Mouse (Mus musculus) skeletal muscle tissue, adult 2 months (tissue): ENCODE data around the gene Psma6.

ENCODE experiments used
- DNase-seq: peaks from one replicate; pipeline ENCODE4 v3.0.0-alpha.2; 2012; ENCODE audit warnings: low read depth, low spot score

Psma6 gene

DNA sequence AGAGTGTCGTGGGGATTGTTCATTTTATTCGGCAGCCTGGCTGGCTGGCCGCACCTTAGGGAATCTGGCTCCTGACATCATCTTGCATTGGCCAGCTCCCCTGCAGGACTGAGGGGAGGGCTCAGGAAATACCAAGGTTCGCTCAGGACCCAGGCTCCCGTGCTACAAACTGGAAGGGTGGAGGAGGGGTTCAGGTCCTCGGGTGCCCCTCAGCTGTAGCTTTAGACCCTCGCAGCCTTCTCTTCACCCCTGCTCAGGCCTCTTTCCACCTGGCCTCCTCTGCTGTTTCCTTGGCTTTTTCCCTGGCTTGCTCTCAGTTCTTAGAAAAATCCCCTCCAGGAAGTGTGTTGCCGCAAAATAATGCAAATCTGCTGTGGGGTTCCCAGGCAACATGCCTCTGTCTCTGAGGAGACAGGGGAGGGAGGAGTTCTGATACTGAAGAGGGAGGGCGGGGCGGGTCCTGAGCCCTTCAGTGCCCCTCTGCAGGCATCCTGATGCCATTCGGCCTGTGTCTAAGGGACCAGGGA lies 54.7 kb downstream of the Psma6 start:
- no peak for DNase-seq

DNA sequence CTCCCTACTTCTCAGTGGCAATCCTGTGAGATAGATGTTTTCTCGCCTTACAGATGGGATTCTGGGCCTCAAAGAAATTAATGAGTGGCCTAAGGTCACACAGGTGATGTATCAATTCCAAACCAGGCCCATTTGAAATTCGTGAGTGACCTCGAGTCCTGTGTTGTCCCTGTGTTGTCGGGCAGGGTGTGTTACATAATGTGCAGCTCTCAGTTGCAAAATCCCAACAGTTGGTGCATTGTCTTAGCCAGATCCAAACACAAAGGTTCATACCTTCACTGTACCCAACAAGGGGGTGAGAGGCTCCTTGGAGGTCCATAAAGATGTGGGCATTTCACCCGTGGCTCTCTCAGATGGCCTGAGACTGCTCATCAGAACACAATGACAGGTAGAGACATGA lies 56.4 kb downstream of the Psma6 start:
- DNase-seq, result no peak

DNA sequence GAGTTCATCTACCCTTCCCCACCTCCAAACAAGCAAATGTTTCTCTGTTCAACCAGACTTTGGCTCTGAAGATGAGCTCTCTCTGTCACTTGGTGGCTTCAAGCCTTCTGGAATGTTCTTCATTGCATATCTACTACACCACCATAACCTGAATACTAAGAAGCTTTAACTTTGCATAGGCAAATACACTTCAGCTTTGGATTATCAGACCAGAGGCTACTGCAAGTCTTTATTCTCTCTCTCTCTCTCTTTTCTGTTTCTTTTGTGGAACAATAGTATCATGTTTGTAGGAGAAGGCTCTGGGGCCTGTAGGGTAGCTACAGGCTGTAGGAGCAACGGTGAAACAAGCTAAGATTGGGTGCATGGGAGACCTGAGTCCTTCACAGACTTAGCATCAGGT lies 58.2 kb downstream of the Psma6 start:
- no peak for DNase-seq

DNA sequence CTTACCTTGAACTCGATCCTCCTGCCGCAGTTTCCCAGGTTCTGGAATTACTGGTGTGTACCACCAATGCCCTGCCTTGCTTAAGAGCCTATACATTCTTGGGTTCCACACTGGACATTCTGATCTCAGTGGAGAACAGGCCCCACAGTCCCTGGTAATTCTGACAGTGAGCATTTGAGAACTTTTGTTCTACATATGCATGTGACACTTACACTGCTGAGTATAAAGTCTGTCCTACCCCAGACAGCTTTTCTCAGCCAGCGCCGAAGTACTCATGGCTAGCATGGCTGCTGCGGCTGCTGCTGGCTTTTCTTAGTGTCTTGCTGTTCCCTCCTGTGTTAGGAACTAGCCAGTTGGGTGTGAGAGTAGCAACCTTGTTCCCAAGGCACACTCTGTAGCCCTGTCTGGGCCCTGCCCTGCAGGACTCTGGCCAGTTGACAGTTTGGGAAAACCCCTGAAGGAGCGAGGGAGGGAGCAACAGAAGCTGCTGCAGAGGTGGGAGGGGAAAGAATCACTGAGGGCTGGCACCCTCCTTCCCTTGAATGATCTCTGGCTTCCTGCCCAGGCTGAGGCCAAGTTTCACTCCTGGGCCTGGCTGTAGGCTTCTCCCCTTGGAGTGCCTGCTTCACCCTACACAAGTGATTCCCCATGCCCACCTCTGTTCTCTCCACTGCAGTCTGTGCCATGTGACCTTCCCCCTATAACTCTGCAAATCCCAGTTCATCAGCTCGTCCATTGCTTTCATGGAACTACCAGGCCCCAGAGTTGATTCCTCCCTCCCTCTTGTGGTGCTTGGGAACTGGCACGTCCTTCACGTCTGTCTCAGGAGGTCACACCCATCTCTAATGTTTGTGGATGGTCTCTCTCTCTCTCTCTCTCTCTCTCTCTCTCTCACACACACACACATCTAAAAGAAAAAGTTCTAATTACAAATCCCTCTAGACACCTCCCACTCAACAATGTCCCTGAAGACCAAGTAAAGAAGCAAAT lies 59.1 kb downstream of the Psma6 start:
- DNase-seq, result peak; percentile 86

DNA sequence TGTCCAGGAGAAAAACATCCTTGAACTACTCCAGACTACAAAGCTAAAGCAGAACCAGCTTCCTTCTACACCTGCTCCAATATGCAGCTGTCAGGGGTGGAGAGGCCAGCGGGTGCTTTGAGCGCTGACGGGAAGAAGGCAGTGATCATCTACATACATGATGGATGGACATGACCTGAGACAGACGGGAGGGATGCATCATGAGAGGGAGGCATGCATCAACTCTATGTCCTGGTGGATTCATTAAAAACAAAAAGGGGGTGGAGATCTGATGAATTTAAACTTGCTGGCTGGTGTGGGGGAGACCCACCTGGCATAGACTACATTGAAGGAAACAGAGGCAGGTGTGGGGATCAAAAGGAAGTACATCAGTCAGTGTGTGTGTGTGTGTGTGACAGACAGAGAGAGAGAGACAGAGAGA lies 60.0 kb downstream of the Psma6 start:
- DNase-seq, result no peak

DNA sequence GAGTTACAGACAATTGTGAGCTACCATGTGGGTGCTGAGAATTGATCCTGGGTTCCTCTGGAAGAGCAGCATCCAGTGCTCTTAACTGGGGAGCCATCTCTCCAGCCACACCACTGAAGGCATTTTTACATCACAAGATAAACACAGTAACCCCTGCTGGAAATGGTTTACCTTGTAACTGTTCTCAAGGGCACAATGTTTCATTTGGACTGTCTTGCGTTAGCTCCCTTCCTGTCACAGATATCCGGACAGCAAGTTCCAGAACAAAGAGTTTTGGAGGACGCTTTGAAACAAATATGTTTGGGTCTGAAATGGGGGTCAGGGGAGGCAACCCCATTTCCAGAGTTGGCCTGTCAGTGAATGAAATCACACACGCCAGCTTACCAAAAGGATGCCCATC lies 61.6 kb downstream of the Psma6 start:
- DNase-seq, result no peak

DNA sequence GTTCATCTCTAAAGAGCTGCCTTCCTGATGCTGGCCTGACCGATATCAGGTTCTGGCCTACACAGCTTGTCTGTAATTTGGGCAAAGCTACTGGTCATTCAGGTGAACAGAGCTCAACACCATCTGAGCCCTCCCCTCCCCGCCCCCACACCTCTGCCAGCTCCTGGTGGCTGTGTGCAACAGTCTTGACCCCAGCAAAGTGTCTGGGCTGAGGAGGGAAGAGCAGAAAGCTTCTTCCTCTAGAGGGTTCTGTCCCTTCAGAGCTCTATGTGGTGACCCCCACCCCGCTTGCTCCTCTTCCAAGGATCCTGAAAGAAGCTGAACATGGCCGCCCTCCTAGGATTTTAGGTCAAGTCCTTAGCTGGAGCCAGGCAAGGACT lies 62.3 kb downstream of the Psma6 start:
- no peak for DNase-seq

DNA sequence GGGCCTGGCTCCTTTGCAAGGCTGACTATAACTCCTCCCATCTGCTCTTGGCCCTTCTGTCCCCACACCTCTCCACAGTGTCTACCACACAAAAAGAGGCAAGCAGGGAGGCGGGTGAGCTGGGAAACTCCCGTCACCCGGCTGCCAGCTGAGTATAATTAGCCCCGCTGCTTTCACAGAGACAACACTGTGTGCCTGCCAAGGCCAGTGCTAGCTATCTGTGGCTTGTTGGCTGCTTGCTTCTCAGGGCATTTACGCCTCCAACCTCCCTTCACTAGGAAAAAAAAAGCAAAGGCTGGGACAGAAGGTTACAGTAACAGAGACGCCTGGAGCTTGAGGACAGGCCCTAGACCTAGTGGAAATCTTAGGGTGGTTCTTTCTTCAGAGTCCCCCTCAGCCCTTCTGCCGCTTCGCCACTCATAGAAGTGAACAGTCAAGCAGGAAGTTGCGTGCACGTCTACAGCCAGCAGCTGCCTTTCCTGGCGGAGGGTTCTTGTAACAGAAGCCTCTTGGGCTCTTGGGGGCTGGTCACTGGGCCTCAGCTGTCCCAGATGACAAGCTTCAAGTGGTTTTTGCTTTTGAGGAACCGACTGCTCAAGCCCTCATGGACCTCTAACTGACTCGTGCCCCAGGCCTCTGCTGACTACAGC lies 62.8 kb downstream of the Psma6 start:
- peak; percentile 83 for DNase-seq

DNA sequence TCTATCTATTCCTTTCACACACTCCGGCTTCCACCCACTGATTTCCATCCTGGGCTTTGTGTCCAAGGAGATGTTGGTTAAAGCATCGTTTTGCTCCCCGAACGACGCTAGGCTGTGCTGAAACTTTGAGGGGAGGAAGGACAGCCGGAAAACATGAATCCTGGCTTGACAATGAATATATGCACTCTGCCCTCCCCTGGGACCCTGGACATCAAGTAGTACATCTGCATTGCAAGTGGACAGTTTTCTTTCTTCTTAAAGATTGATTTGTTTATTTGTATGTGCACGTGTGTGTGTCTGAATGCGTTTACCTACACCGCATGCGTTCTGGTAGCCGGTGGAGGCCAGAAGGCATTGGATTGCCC lies 63.4 kb downstream of the Psma6 start:
- no peak for DNase-seq

DNA sequence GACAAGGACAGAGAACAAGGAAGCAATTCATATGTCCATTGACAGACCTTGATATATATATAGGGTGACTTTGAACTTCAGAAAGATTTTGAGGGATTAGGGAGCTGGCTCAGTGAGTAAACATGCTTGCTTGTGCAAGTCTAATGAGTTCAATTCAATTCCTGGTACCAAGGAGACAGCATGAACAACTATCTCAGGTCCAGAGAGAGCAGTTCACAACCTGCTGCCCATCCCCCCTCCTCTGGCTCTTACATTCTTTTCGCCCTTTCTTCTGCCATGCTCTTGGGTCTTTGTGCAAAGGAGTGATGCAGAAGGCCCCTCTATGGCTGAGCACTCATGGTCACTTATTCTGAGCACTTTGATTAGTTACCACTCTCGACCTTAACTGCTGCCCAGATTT lies 64.4 kb downstream of the Psma6 start:
- no peak for DNase-seq

DNA sequence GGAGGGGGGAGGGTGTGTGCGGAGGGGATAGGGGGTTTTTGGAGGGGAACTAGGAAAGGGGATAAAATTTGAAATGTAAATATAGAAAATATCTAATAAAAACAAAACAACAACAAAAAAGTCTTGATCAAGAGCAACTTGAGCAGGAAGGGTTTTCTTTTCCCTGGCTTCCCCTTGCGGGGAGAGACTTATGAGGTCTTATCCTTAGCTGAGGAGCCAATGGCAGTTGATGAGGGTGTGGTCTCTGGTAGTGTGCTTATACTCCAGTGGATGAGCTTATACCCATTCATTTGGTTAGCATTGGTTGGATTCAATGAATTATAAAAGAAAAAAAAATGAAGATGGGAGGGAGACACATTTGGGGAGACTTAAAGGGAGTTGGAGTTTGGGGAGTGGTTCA lies 65.0 kb downstream of the Psma6 start:
- no peak for DNase-seq

DNA sequence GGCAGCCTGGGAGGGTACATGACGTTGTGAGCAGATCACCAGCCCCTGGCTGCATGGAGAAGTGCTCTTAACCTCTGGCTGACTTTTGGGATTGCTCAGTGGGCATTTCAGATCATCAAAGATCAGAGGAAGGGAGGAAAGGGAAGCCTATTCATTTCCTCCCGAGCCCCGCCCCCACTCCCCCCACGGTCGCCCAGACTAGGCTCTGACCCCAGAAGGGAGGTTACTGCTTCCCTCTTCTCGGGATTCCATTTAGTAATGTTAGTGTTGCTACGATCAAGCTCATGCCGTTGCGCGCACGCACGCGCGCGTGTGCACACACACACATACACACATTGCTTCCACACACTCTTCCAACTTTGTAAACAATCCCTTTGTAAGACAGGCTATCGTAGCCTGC lies 66.4 kb downstream of the Psma6 start:
- DNase-seq, result no peak

DNA sequence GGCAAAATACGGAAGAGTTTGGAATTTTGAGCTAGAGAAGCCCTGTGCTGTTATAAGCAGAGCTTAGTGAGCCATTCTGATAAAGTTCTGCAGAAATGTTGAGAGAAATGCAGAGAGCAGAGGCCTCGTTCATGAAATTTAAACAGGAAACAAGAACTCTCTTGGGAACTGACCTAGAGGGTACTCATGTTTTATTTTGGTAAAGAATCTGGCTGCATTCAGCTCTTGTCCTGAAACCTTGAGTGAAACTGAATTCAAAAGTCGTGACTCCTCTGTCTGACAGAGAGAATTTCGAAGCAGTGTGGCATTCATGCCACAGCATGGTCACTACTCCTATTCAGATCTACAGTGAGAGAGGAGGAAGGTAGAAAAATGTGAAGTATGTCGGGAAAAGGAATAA lies 68.8 kb downstream of the Psma6 start:
- DNase-seq, result no peak

DNA sequence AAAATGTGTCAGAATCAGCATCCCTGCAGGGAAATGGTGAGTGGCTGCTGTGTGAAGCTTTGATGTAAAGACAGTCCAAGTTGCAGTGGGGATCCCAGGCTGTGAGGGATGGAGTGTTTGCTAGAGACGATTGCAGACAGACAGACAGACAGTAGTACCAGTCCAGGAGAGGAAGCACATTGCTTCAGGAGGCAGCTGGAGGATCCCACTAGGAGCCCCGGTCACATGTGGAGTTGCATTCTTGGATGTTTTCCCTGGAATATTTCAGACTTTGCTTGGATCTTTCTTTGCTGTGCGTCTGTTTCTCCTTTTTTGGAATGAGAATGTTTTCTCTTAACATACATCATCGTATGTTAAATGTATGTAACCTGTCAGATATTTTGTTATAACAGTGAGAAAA lies 69.9 kb downstream of the Psma6 start:
- no peak for DNase-seq

DNA sequence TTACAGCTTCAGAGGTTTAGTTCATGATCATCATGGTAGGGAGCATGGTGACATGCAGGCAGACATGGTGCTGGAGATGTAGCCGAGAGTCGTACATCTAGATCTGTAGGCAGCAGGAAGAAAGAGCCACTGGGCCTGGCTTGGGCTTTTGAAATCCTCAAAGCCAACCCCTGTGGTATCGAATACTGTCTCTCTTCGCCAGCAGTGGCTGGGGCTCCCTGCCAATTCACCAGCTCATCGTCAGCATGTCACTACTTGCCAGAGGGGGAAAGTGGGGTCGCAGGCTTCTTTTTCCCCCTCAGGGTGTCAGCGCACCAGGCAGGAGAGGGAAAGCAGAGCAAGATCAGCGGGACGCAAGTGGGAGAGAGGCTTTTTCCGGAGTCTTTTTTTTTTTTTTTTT lies 71.2 kb downstream of the Psma6 start:
- no peak for DNase-seq

DNA sequence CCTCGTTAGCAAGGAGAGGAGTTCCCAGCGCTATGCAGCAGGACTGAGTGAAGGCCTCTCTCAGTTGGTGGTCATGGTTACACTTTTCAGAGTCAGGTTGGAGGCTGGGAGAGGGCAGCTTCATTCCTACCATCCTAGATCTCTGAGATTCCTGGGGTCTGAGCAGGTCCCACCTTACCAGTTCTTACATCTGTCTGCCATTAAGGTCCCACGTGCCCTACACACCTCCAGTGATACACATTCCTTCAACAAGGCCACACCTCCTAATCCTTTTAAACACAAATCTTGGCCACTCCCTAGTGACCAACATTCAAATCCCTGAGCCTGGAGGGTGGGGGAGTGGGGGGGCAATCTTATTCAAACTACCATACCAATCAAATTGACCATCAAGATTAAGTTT lies 72.1 kb downstream of the Psma6 start:
- no peak for DNase-seq

DNA sequence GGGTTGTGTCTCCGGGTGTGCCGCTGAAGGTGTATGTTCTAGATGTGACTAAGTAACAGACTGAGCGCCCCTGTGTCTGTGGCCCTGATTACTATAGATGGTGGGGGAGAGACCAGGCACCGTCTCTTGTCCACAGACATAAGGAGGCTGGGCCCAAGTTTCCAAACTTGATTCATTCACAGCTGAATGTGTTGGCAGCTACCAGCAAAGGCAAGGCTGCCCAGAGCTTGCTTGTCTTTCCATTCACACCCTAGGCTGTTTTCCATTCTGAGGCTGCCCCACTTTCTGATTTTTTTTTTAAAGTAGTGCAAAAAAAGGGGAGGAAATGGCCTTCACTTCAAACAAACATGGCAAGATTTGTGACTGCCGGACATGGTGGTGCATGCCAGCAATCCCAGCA lies 72.9 kb downstream of the Psma6 start:
- DNase-seq, result no peak

DNA sequence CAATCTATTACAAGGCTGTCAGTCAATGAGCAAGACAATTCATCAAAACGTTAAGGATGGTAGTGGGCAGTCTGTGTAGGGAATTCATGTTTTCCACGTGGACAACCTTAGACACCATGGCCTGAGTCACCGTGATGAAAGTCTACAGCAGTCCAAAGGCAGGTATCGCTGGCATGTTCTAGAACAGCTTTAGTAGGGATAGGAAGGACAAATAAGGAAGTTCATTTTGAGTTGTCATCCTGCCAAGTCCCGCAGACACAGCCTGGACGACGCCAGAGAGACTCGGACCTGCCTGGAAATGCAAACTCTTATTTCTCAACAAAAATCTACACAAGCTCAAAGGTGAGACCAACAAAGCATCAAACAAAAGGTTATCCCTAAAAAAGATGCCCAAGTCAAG lies 75.7 kb downstream of the Psma6 start:
- no peak for DNase-seq

DNA sequence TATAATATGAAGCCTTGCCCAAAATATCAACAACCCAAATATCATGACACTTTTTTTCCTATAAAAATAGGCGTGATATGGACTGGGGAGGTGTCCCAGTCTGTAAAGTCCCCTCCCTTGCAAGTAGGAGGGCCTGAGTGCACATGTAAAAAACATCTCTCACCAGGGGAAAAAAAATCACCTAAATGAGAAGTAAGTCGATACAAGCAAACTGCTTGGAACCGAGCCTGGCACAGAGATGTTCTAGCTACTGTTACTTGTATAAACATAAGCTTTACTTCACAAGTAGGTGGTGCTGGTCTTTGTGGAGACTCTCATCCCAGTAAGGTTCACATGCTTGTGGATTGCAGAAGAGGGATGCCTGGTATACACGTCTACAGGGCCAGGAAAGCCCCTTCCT lies 76.9 kb downstream of the Psma6 start:
- DNase-seq, result no peak

DNA sequence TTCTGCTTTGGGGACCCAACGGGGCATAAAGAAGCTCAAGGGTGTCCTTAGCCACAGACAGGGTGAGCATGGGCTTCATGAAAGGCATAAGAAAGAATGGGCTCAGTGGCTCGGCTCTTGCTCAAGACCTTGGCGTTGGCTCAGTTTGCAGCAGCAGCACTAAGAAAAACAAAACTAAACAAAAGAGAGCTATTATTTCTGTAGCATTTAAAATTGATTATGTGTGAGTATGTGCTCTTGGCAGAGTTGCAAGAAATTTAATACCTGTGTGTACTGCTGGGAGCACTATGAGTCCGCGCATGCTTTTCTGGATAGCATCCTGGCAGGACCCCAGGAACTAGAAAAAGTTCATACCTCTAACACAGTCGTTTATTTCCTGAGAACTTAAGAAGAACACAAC lies 77.7 kb downstream of the Psma6 start:
- DNase-seq, result no peak

DNA sequence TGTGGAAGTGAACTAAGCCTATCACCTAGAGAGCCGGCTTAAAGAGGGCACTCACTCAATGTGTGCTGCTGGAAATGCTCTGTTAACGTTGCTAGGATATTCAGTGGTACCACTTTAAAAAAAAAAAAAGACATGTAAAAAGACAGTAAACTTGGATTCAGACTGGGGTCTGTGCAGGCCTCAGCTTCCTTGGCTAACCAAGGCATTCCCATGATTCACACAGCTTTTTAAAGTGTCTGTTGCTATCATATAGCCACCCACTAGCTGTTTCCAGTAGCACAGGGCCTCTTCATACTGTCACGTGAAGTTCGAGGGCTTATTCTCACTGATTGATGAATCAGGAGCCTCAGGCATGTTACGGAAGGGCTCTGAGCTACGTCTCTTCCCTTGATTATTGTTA lies 78.4 kb downstream of the Psma6 start:
- DNase-seq, result no peak

DNA sequence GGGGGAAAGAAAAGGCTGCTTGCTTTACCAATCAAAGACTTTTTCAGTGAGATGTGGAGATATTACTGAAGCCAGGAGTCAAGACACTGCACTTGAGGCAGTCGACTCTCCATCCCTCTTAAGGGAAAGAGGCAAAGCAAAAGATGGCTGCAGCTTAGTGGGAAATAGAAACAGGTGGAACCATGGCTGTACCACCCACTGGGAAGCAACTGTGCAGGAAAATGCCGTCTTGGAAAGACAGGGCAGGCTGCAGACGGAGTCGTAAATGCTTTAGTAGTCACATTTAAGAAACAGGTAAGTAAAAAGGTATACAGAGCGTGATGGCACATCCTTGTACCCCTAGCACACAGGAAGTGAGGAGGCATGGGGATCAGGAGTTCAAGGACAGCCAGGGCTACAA lies 79.1 kb downstream of the Psma6 start:
- DNase-seq, result no peak
